In genomic region chr17:53588097-53588855, GRCm38 (mm10) we compare ENCODE assay signal across 9 mouse cellular contexts. TPM values are rescaled to one million over a fixed set of nuclear protein-coding genes. Genes with fewer than 3 reads are reported as not detected.
DNase-seq lines count a peak whose midpoint lies in the region; ATAC-seq and TF ChIP-seq lines count a peak whose summit lies in the region.
"Had no signal": no experiment of that assay in that cellular context is flagged by ENCODE, and none has a peak within 500 bp of the region (broad histone marks: within the 10 kb centered on the region; RNA-seq: fewer than 3 reads in every experiment).

No protein-coding gene starts in this region.

- 75% methylated on average over 9 of the region's 9 CpGs for WGBS in lung, embryonic 15.5 days
- WGBS in intestine, embryonic 16.5 days = 79% methylated on average over 9 of the region's 9 CpGs

- peak overlapping the region; percentile 82 for H3K27ac ChIP-seq in gastrocnemius, adult 2 months
- peak overlapping the region; percentile 48; the same call in 1 of the 2 replicates for H3K27ac ChIP-seq in lung, embryonic 15.5 days
- no peak overlapping the region for H3K27ac ChIP-seq in intestine, embryonic 16.5 days (ENCODE audit: low read length)

- no peak for ATAC-seq in lung, embryonic 15.5 days (ENCODE audit: borderline replicate concordance, extremely low read depth, low FRiP score, low TSS enrichment)
- ATAC-seq in common myeloid progenitor, adult 5-6 weeks (replicated peaks; ENCODE audit: low read depth, poor library complexity, severe bottlenecking) = 0 out of 2 replicates have a peak, but pooled peaks have one; percentile 10
- 0 out of 2 replicates have a peak, but pooled peaks have one; percentile 28 for ATAC-seq in megakaryocyte, adult 5-6 weeks (ENCODE audit: poor library complexity, severe bottlenecking)
- ATAC-seq in intestine, embryonic 16.5 days = no peak

- H3K4me1 ChIP-seq in lung, embryonic 15.5 days = peaks cover 15% of the 10 kb centered on the region
- H3K4me1 ChIP-seq in intestine, embryonic 16.5 days (ENCODE audit: control insufficient read depth, insufficient read depth, low read length) = peaks cover 15% of the 10 kb centered on the region

- no peaks in the 10 kb centered on the region for H3K9me3 ChIP-seq in lung, embryonic 15.5 days
- no peaks in the 10 kb centered on the region for H3K9me3 ChIP-seq in intestine, embryonic 16.5 days (ENCODE audit: control insufficient read depth, low read length)

- TF ChIP-seq CTCF in gastrocnemius, adult 2 months (IDR thresholded peaks at IDR 0.05) = no peak

- intact Hi-C loops in gastrocnemius, adult 2 months (cut with DNase I) = no loop called here

- DNase-seq in gastrocnemius, adult 2 months = no peak
- DNase-seq in gastrocnemius, adult 18-20 months (ENCODE audit: low spot score) = no peak
- no peak for DNase-seq in lung, postnatal 10 days
- no peak for DNase-seq in adrenal gland, postnatal 14 days

- no peak overlapping the region; the same call in 1 of the 2 replicates for H3K4me3 ChIP-seq in gastrocnemius, adult 2 months
- no peak overlapping the region for H3K4me3 ChIP-seq in lung, embryonic 15.5 days
- no peak overlapping the region for H3K4me3 ChIP-seq in intestine, embryonic 16.5 days (ENCODE audit: low read length)

- no peak overlapping the region for H3K4me2 ChIP-seq in lung, embryonic 15.5 days
- no peak overlapping the region for H3K4me2 ChIP-seq in intestine, embryonic 16.5 days (ENCODE audit: low read depth, low read length)

- no peaks in the 10 kb centered on the region for H3K27me3 ChIP-seq in lung, embryonic 15.5 days
- no peaks in the 10 kb centered on the region for H3K27me3 ChIP-seq in intestine, embryonic 16.5 days (replicated peaks; ENCODE audit: control insufficient read depth, insufficient read depth, low read length)

- H3K9ac ChIP-seq in lung, embryonic 15.5 days = no peak overlapping the region
- H3K9ac ChIP-seq in intestine, embryonic 16.5 days (ENCODE audit: low read depth, low read length) = no peak overlapping the region

- H3K36me3 ChIP-seq in lung, embryonic 15.5 days = no peaks in the 10 kb centered on the region
- no peaks in the 10 kb centered on the region for H3K36me3 ChIP-seq in intestine, embryonic 16.5 days (ENCODE audit: control insufficient read depth, insufficient read depth, low read length)

RNA-seq across cellular contexts. Expression of gene Kat2b, which starts 21.6 kb away (rescaled TPM):
- 10 to 100 TPM; 65.7 to 70.4 TPM for total RNA-seq in gastrocnemius, adult 2 months (2021)
- total RNA-seq in gastrocnemius, adult 18-20 months (2021) = 10 to 100 TPM; 61.9 to 63.8 TPM
- 5.6 and 6.4 TPM in 2 replicates for polyA plus RNA-seq in lung, embryonic 15.5 days (2015; fragmentation: Nextera tagmentation; extraction: Ambion mirVana)
- 28.9 and 38.0 TPM in 2 replicates for total RNA-seq in common myeloid progenitor, adult 5-6 weeks (2017)
- total RNA-seq in megakaryocyte, adult 5-6 weeks (2015) = 38.9 and 41.4 TPM in 2 replicates
- total RNA-seq in megakaryocyte, adult 5-6 weeks (2017) = 57.9 and 72.6 TPM in 2 replicates
- 3.9 and 4.1 TPM in 2 replicates for polyA plus RNA-seq in intestine, embryonic 16.5 days (2015; fragmentation: Nextera tagmentation; extraction: Ambion mirVana)
- 65.7 and 67.0 TPM in 2 replicates for total RNA-seq in adrenal gland, postnatal 14 days (2021)

RNA-seq across cellular contexts. Expression of gene Pp2d1, which starts 49.0 kb away (rescaled TPM):
- total RNA-seq in gastrocnemius, adult 2 months (2021) = not detected
- total RNA-seq in gastrocnemius, adult 18-20 months (2021) = not detected
- polyA plus RNA-seq in lung, embryonic 15.5 days (2015; fragmentation: Nextera tagmentation; extraction: Ambion mirVana) = 0.24 and 0.26 TPM in 2 replicates
- total RNA-seq in common myeloid progenitor, adult 5-6 weeks (2017) = not detected in 2 replicates
- total RNA-seq in megakaryocyte, adult 5-6 weeks (2015) = not detected in 2 replicates
- total RNA-seq in megakaryocyte, adult 5-6 weeks (2017) = not detected in 2 replicates
- 0.16 TPM in 2 replicates for polyA plus RNA-seq in intestine, embryonic 16.5 days (2015; fragmentation: Nextera tagmentation; extraction: Ambion mirVana)
- total RNA-seq in adrenal gland, postnatal 14 days (2021) = not detected in 2 replicates
- total RNA-seq: layer of hippocampus, adult 8-10 months had no signal

Comparison
In these comparisons a context has a peak if more than half of its experiments do, and no peak if none do; other contexts are left out.
1. ATAC-seq: peak in common myeloid progenitor, adult 5-6 weeks (single experiment) and megakaryocyte, adult 5-6 weeks (single experiment); none in lung, embryonic 15.5 days (single experiment) and intestine, embryonic 16.5 days (single experiment).